12 mouse cellular contexts compared by ENCODE assay signal in the genomic region with DNA sequence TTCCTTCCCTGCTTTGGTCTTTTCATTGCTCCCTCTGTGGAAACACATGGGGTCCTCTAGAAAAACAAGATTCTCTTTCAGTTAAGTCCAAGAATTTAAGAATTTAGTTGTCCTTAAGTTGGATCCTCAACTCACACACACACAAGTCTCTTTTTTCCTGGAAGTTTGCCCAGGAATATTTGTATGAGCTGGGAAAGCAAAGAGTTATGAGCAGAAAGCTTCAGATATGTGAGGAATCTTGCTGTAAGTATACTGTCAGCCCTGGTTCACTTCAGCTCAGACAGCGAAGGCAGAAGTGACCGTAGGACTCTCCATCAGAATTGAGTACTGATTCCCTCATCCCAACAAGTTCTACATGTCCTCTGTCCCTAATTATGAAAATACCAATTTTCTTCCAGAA. TPM values are rescaled to one million over a fixed set of nuclear protein-coding genes. Genes with fewer than 3 reads are reported as not detected.
DNase-seq lines count a peak whose midpoint lies in the region; ATAC-seq and TF ChIP-seq lines count a peak whose summit lies in the region.
"Had no signal": no experiment of that assay in that cellular context is flagged by ENCODE, and none has a peak within 500 bp of the region (broad histone marks: within the 10 kb centered on the region; RNA-seq: fewer than 3 reads in every experiment).

No protein-coding gene starts in this region.

- H3K4me3 ChIP-seq in heart, embryonic 12.5 days = no peak overlapping the region
- no peak overlapping the region for H3K4me3 ChIP-seq in kidney, postnatal 0 days (replicated peaks; ENCODE audit: low read depth, low read length)
- H3K4me3 ChIP-seq in liver, embryonic 11.5 days (ENCODE audit: low read depth, low read length) = no peak overlapping the region
- H3K4me3 ChIP-seq: embryonic facial prominence, embryonic 12.5 days; neural tube, embryonic 13.5 days had no signal

- H3K27me3 ChIP-seq in heart, embryonic 12.5 days (replicated peaks) = peaks cover 7% of the 10 kb centered on the region; the same call in 1 of the 2 replicates
- no peaks in the 10 kb centered on the region for H3K27me3 ChIP-seq in kidney, postnatal 0 days (ENCODE audit: insufficient read depth, low read length)
- H3K27me3 ChIP-seq in liver, embryonic 11.5 days (replicated peaks; ENCODE audit: control insufficient read depth, insufficient read depth, low read length) = no peaks in the 10 kb centered on the region
- H3K27me3 ChIP-seq: embryonic facial prominence, embryonic 12.5 days had no signal

- peak overlapping the region; percentile 61; the same call in 1 of the 2 replicates for H3K27ac ChIP-seq in heart, embryonic 12.5 days (ENCODE audit: poor library complexity, severe bottlenecking)
- peak overlapping the region; percentile 57 for H3K27ac ChIP-seq in kidney, postnatal 0 days
- H3K27ac ChIP-seq in liver, embryonic 11.5 days (ENCODE audit: low read depth, low read length) = no peak overlapping the region
- H3K27ac ChIP-seq: embryonic facial prominence, embryonic 12.5 days; neural tube, embryonic 13.5 days had no signal

- 40% methylated on average over 2 of the region's 2 CpGs for WGBS in heart, embryonic 12.5 days
- WGBS in kidney, postnatal 0 days = 40% methylated on average over 2 of the region's 2 CpGs
- WGBS in liver, embryonic 11.5 days = 75% methylated on average over 2 of the region's 2 CpGs

- ATAC-seq in heart, embryonic 12.5 days (ENCODE audit: insufficient number of reproducible peaks, low FRiP score) = no peak
- ATAC-seq in kidney, postnatal 0 days (replicated peaks; ENCODE audit: low FRiP score, low read depth) = no peak
- no peak for ATAC-seq in liver, embryonic 11.5 days (replicated peaks; ENCODE audit: low FRiP score)

- no peak for TF ChIP-seq CTCF in kidney, postnatal 0 days (IDR thresholded peaks at IDR 0.05; ENCODE audit: low read depth)

- no peak for DNase-seq in heart, adult 8-10 months (ENCODE audit: low spot score)
- peak; percentile 76 for DNase-seq in kidney, postnatal 0 days (ENCODE audit: low spot score)
- DNase-seq in kidney, postnatal 36 days = no peak
- DNase-seq in NIH3T3 (ENCODE audit: low read depth) = peak; percentile 25
- peak; percentile 4 for DNase-seq in lung, postnatal 14 days
- DNase-seq in layer of hippocampus, adult 9-10 months (ENCODE audit: low spot score) = no peak
- DNase-seq in liver, embryonic 11.5 days (ENCODE audit: low spot score) = no peak
- DNase-seq: adrenal gland, postnatal 14 days; cerebellum, postnatal 25 days had no signal

- no peak overlapping the region for H3K9ac ChIP-seq in heart, embryonic 12.5 days
- no peak overlapping the region for H3K9ac ChIP-seq in kidney, postnatal 0 days (ENCODE audit: low read depth, low read length)
- no peak overlapping the region for H3K9ac ChIP-seq in liver, embryonic 11.5 days (ENCODE audit: low read depth, low read length)
- H3K9ac ChIP-seq: embryonic facial prominence, embryonic 12.5 days; neural tube, embryonic 13.5 days had no signal

- no peak overlapping the region for H3K4me2 ChIP-seq in heart, embryonic 12.5 days
- H3K4me2 ChIP-seq in kidney, postnatal 0 days (ENCODE audit: low read length) = no peak overlapping the region
- no peak overlapping the region for H3K4me2 ChIP-seq in liver, embryonic 11.5 days
- H3K4me2 ChIP-seq: embryonic facial prominence, embryonic 12.5 days; neural tube, embryonic 13.5 days had no signal

- no peaks in the 10 kb centered on the region for H3K36me3 ChIP-seq in heart, embryonic 12.5 days
- no peaks in the 10 kb centered on the region for H3K36me3 ChIP-seq in kidney, postnatal 0 days (ENCODE audit: insufficient read depth, low read length)
- no peaks in the 10 kb centered on the region for H3K36me3 ChIP-seq in liver, embryonic 11.5 days (ENCODE audit: control insufficient read depth, insufficient read depth, low read length)
- H3K36me3 ChIP-seq: embryonic facial prominence, embryonic 12.5 days; neural tube, embryonic 13.5 days had no signal

- peaks cover 5% of the 10 kb centered on the region for H3K9me3 ChIP-seq in heart, embryonic 12.5 days (replicated peaks)
- no peaks in the 10 kb centered on the region for H3K9me3 ChIP-seq in kidney, postnatal 0 days (replicated peaks; ENCODE audit: low read length)
- no peaks in the 10 kb centered on the region for H3K9me3 ChIP-seq in liver, embryonic 11.5 days (ENCODE audit: control insufficient read depth, low read length)
- H3K9me3 ChIP-seq: embryonic facial prominence, embryonic 12.5 days; neural tube, embryonic 13.5 days had no signal

- peaks cover 22% of the 10 kb centered on the region for H3K4me1 ChIP-seq in heart, embryonic 12.5 days (replicated peaks)
- no peaks in the 10 kb centered on the region for H3K4me1 ChIP-seq in kidney, postnatal 0 days (replicated peaks; ENCODE audit: insufficient read depth, low read length)
- H3K4me1 ChIP-seq in liver, embryonic 11.5 days (replicated peaks; ENCODE audit: control insufficient read depth, insufficient read depth, low read length) = peaks cover 10% of the 10 kb centered on the region
- H3K4me1 ChIP-seq: embryonic facial prominence, embryonic 12.5 days; neural tube, embryonic 13.5 days had no signal

RNA-seq across cellular contexts. Expression of gene Ipp, which starts 15.5 kb away (rescaled TPM):
- polyA plus RNA-seq in heart, embryonic 12.5 days (2016; fragmentation: Nextera tagmentation; extraction: Ambion mirVana) = 17.8 and 18.7 TPM in 2 replicates
- total RNA-seq in heart, adult 8-10 months (2022) = 10 to 100 TPM; 14.0 to 19.0 (median 16.8) TPM
- polyA plus RNA-seq in kidney, postnatal 0 days (2015; fragmentation: Nextera tagmentation; extraction: Ambion mirVana) = 15.5 and 16.2 TPM in 2 replicates
- polyA plus RNA-seq in liver, embryonic 11.5 days (2014; fragmentation: Nextera tagmentation; extraction: Ambion mirVana) = 8.5 and 9.6 TPM in 2 replicates

RNA-seq across cellular contexts. Expression of gene Mast2, which starts 27.9 kb away (rescaled TPM):
- 21.5 and 27.5 TPM in 2 replicates for polyA plus RNA-seq in heart, embryonic 12.5 days (2016; fragmentation: Nextera tagmentation; extraction: Ambion mirVana)
- total RNA-seq in heart, adult 8-10 months (2022) = 100 to 1,000 TPM; 121 to 144 (median 138) TPM
- 7.4 and 8.8 TPM in 2 replicates for polyA plus RNA-seq in kidney, postnatal 0 days (2015; fragmentation: Nextera tagmentation; extraction: Ambion mirVana)
- 19.5 and 21.9 TPM in 2 replicates for polyA plus RNA-seq in liver, embryonic 11.5 days (2014; fragmentation: Nextera tagmentation; extraction: Ambion mirVana)

Comparison
In these comparisons a context has a peak if more than half of its experiments do, and no peak if none do; other contexts are left out.
1. DNase-seq: peak in kidney, postnatal 0 days (single experiment), NIH3T3 (single experiment) and lung, postnatal 14 days (single experiment); none in heart, adult 8-10 months (single experiment), kidney, postnatal 36 days (0 of 2), layer of hippocampus, adult 9-10 months (single experiment) and liver, embryonic 11.5 days (single experiment).